Mouse (Mus musculus) common myeloid progenitor, adult 5-6 weeks (primary cell): ENCODE results near the gene Mdfi. TPM values are rescaled to one million over a fixed set of nuclear protein-coding genes. Genes with fewer than 3 reads are reported as not detected.
A peak's percentile ranks its signal among the peaks of the same experiment; 100 is the strongest.
"Not testable (repeated sequence)": the region's sequence is repeated elsewhere in the genome, so short reads cannot be mapped to it uniquely, and the experiment has no call there.

Experiments used
- ATAC-seq: replicated peaks from 2 replicates; pipeline ENCODE4 v1.8.0; 2016; ENCODE audit warnings: low read depth, mild to moderate bottlenecking, moderate TSS enrichment, inconsistent platforms; ENCODE audit not compliant: poor library complexity, severe bottlenecking
- total RNA-seq: library from RNA; stranded (forward); fragments of 200-1000, 187-1606 nt; gene quantifications from 2 replicates; pipeline ENCODE4 v1.2.3, GENCODE M21; 2017

Mdfi gene
- total RNA-seq = 8.5 and 9.2 TPM in 2 replicates

DNA sequence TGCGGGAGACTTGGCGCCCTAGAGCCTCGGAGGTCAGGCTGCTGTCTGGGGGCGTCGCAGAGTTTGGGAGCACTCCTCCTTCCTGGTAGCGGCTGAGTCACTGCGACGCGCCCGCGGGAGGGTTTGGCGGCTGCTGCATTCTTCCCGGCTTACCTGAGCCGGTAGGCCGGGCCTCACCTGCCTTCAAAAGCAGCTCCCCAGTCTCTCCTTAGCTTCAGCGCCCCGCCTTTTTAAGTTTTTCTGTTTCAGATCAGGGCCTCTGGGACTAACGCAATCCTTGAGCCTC, at the start of gene Mdfi:
Gene Mdfi (minus strand): TSS at position 210 of the 286 bp plus-strand sequence.
- no peak for ATAC-seq

DNA sequence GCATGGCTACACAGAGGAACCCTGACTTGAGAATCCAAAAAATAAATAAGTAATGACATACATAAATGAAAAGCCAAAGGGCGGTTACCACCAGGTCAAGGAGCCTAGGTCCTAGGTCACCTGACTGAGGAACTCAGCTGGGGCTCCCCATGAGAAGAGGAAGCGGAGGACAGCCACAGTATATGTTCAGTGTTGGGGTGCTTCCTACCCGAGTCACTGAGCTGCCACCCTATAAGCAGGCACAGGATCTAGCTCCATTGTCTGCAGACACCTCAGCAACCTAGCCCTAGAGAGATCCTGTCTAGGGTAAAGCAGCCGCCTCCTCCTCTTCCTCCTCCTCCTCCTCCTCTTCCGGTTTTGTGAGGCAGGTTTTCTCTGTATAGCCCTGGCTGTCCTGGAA, 48.6 kb upstream of the Mdfi start:
- peak; percentile 31; the same call in 1 of the 2 replicates for ATAC-seq

DNA sequence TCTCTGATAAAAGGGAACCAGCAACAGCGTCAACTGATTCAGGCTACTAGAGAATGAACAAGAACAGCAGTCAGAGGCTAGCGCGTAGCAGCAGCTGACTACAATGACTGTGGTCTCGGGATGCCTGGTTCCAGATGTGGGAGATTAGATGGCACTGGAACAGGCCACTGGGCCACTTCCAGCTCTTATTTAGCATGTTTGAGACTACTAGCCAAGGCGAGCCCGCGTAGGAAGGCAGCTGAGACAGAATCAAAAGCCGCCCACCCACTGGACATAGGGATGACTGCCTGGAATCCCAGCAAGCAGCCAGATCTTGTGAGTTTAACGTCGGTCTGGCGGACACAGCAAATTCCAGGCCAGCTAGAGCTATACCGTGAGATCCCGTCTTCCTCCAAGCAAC, 46.8 kb upstream of the Mdfi start:
- ATAC-seq = no peak

DNA sequence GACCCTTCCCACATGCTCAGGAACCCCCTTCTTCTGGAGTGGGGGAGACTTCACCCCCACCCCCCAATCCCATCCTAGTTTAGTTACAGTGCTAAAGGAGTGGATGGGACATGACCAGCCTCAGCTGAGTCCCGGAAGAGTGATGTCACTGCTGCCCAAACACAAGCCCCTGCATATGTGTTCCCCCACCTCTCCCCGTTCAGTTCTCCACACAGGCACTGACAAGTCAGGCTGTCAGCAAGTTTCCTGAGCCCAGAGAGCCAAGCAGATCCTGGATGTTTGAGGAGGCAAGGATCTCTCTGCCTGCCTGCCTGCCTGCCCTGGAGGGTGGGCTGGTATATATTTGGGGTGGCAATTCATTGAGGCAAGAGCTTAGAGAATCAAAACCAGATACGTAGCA, 44.7 kb upstream of the Mdfi start:
- ATAC-seq = no peak

DNA sequence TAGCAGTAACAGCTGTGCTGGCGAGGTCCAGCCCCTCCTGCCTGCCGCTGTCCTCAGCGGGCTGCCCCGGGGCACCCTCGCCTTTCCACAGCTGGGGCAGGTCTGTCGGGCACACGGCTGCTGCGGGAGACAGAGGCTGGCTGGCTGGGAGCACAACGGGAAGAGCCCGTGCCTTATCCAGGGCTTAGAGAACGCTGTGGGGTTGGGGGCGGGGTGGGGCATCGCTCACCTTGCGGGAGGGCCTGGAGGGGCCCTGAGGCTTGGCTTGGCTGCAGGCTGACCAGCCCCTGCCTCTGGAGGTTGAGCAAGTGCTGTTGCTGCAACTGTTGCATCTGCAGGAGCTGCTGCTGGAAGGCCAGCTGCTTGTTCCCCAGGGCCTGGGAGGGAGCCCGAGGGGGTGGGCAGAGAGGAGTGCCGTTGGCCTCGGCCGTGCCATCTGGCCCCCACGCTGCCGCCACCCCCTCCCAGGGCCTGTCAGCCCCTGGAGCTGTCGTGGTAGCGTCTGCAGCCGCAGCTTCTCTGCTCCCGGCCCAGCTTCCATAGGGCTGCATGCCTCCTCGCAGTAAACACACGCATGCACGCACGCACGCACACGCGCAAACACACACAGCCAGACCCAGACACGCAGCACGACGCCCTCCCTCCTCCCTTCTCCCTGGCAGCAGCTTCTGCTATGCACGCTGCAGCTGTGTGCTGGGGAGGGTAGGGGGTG, 44.0 kb upstream of the Mdfi start:
- no peak for ATAC-seq

DNA sequence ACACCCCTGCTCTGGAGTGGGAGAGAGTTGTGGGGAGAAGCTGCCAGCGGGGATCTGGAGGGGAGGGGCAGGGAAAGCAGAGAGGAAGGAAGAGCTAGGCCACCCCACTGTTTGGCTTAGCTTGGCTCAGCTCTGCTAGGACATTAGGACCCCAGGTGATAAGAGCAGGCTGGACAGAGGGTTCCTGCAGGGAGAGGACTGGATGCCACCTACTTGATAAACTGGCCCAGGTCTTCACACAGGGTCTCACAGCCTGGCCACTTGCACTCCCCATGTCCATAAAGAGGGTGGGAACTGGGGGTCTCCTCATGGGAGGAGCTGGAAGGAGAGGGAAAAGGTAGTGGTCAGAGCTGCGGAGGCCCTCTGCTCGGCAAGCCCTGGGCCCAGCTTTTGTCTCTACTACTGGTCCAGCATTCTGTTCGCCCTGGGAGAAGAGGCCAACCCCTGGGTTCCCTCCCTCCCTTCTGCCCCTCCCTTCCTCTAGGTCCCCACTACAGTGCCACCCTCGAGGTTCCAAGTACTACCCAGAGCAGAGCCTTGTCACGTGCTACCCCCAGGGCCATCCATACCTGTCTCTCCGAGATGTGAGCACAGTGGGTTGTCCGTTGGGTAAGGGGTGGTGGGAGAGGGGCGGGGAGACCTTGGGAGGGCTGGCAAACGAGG, 43.4 kb upstream of the Mdfi start:
- ATAC-seq = no peak

DNA sequence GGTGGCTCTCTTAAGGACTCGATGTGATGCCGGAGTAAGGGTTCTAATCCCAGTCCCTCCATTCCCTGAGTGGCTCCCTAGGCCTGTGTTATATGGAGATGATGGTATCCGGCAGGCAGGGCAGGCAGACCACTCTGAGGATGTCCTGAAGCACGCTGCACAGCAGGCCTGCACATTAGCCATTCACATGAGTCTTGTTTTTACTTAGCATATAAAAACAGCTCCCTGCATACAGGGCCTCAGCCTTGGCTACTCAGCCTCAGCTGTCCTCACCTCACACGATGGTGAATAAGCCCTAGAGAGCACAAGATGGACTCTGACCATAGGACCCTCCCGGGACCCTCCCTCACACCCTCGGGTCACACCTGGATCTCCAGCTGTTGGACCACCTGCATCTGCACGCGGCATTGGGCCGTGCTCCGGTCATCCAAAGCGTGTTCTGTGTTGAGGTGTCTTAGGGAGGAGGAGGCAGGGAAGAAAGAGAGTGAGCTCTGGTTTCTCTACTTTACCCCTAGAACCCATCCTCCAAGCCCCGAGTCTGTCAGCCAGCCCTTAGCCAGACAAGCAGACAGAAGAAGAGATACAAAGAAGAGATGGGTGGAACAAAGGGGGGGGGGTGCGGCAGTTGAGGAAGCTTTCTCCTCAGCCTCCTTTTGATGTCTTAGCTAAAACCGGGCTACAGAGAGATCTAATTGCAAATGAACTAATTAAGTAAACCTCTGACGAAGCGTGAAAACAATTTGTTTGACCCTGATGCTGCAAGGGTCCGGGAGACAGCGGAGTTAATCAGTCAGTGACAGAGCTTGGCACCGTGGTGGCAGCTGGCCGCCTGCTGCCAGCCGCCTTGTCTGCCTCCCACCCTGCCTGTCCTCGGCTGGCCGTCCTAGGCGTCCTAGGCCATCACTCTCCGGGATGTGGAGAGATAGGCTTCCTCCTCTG, 42.6 kb upstream of the Mdfi start:
- ATAC-seq = no peak

DNA sequence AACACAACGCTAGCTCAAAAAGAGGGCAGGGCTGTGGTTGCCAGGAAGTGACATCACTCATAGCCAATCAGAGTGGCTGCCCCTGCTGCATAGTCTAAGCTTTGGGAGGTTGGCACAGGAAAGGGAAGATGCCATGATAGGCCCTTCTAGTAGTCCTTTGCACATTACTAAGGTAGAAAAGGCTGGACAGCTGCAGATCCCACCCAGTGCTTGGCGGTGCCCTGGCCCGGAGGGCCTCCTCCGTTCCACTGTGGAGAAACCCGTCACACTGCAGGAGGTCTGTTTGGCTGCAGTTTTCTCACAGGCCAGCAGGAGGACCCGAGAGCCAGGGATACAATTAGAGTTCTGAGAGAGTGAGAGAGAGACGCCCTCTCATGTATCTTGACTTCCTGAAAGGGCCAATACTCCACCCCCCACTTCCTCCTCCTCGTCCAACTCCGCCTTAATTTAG, 38.9 kb upstream of the Mdfi start:
- peak; percentile 97 for ATAC-seq

DNA sequence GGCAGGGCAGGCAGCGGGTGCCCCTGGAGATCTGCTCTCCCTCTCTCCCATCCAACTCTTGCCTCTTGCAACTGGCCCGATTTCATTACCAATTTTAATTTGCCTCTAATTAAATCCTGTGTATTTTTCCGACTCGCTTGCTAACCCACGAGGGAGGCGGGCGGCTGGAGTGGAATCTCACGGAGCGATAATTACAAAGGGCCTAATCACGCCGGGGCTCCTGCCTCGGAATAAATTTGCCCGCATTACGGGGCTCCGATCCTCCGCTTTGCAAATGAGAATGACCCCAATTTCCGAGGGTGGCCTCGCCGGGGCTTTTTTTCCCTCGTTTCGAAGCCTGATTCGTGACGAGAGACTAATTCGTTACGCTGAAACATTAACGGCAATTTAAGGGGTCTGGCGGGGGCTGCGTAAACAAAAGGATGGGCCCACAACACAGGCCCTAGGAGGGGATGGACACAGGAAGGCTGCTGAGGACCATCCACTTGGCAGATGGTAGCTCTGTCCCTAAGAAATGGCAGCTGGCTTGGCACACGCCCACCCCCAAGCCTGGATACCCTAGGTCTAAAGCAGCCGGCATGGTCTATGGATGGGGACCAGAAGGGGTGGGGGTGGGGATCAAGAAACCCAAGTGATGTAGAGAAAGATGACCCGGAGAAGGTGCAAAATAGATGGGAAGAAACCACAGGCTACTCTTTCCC, 38.0 kb upstream of the Mdfi start:
- no peak for ATAC-seq

DNA sequence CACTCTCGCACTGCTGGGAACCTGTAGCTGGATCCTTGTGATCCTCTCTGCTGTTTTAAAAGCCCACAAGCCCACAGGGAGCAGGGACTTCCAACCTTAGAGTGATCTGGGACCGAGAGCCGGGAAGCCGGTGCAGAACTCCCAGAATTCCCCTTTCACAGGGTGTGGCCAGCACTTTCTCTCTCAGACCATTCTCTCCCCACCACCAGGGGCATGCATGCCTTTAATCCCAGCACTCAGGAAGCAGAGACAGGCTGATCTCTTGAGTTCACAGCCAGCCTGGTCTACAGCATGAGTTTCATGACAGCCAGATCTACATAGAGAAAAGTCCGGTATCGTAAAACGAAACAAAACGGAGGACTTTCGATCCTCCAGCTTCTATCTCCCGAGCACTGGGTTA, 35.4 kb upstream of the Mdfi start:
- ATAC-seq = no peak

DNA sequence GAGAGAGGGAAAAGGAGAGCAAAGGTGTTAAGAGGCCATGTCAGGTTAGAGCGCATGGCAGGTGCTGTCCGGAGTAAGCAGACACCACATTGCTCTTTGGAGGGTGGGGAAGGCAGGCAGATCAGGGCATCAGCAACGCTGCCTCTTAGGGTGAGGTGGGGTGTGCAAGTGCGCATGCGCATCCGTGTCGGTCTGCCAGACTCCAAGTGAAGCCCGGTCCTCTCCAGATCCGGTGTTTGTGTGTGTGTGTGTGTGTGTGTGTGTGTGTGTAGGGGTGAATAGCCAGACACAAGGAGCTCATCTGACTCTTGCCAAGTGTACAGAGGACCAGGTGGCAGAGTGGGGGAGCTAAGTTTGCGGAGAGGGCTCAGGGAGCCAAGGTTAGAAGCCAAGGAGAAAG, 31.5 kb upstream of the Mdfi start:
- ATAC-seq = no peak

DNA sequence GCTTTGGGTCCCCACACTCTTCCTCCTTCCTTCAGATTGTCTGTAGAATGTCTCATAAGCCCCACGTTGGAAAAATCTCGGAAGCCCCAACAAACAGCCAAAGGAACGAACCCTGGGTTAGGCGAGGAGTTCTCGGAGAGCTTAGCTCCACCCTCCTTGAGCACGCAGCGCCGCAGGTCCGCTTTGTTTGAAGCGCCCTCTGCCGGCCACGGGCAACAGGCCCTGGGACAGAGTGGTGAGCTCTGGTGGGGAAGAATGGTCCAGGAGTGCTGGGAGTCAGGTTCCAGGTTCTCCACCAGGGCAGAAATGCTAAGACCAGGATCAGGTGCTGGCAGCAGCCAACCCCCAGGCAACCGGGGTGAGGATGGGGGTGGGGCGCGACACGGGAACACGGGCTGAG, 30.0 kb upstream of the Mdfi start:
- peak; percentile 93 for ATAC-seq

DNA sequence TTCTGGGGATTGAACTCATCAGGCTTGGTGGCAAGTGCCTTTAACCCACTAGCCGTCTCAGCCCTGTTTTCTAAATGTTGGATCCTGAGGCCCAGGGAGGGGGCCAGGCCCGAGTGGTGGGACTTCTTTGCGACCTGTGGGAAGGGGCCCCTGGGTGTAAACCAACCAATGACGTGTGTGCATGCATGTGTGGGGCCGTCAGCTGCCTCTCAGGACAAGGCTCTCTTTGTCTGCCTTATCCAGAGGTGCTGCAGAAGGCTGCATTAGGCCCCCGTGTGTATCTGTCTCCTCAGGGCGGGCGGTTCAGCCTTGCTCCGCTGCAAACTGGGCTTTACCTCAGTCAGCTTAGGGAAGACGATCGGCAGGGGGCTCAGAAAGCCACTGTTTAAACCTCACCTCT, 28.9 kb upstream of the Mdfi start:
- ATAC-seq = no peak

DNA sequence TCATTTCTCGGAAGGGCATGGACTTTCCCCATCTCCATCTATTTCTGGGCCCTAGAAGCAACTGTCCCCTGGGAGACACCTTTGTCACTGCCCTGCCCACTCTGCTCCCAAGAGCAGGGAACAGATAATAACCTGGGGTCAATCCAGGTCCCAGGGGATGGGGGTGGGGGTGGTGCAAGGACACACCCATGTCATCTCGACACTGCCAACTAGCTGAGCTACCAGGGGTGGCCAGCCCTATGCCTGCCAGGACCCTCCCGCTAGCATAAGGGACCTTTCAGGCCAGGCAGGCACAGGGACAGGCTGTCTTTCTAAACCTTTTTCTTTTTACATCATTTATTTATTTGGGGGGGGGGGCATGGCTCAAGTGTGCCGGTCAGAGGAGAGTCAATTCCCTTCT, 28.5 kb upstream of the Mdfi start:
- ATAC-seq = no peak

DNA sequence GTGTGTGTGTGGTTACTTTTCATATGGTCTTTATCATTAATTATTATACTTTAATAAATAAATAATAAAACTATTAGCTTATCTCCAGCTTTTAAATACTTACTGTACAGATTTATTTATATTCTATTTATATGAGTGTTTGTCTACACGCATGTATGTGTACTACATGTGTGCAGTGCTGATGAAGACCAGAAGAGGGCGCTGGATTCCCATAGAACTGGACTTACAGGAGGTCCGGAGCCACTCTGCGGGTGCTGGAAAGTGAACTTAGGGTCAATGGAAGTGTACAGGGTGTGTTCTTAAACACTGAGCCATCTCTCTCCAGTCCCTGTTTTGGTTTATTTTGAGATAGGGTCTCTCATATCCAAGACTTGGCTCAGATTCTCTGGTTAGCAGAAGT, 21.1 kb upstream of the Mdfi start:
- ATAC-seq = no peak

DNA sequence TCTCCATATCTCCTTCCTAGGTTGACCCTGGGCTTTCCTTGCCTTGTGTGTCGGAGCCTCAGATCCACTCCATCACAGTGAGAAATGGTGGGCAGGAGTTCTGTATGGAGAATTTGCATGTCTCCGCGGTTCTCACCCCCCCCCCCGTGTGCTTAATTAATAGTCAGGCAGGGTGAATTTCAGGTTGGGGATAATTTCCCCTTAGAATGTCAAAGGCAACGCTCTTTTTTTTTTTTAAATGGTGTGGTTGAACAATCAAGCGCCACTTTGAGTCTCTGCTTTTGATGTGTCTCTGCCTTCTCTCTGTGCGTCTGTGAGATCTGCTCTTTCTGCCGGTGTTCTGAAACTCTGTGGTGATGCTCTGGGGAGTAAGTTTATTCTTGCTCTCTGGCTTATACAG, 20.4 kb upstream of the Mdfi start:
- ATAC-seq = no peak

DNA sequence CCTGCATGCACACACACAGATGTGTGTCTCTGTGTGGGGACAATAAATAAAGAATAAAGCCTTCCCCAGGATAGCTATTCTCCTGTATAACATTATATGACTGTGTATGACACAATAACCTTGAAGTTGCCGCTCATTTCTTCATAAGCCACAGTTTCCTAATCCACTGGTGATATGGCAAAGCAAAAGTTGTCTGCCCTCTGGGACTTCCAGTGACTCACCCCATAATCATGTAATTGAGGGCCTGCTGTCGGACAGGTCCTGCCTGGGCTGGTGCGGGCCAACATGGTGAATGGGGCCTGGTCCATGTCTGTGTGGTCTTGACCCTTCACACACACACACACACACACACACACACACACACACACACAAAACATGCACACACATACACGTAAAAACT, 19.3 kb upstream of the Mdfi start:
- ATAC-seq = no peak

DNA sequence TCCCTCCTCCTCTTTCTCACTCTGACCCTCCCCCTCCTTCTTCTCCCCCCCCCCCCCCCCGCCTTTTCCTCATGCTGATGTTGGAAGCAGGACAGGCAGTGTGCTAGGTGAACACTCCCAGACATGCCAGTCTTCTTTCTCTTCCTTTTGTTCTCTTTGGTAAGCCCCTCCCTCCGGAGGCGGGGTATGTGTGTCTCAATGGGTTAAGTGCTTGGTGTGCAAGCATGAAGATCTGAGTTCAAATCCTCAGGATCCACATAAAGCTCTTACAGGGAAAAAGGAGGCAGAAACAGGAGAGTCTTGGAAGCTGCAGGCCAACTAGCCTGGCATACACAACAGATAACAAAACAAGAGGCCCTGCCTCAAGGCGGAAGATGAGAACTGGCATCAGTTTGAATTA, 18.8 kb upstream of the Mdfi start:
- ATAC-seq = no peak

DNA sequence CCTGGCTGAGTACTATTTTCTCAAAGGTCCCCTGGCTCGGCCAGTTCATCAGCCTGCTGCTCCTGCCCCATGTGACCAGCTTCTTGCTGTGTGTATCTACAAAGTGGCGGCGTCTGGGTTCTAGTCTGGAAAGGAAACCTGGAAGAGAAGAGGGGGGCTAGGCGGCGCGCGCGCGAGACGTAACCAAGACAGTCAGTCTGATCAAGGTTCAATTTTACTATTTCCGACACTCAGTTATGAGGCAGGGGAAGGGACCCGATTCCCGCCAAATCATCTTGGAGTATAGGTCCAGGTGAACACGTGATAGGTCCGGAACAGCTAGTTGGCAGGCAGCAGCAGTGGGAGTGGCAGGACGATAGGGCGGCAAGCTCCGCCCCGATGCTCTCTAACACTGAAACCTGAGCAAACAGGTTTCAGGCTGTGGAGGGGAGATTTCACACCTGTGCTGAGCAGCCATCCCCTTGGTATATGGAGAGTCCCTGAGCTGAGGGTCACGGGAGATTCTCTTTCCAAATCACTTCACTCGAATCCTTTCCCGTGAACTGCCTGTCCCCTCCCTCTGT, 17.4 kb upstream of the Mdfi start:
- ATAC-seq = not testable (repeated sequence)

DNA sequence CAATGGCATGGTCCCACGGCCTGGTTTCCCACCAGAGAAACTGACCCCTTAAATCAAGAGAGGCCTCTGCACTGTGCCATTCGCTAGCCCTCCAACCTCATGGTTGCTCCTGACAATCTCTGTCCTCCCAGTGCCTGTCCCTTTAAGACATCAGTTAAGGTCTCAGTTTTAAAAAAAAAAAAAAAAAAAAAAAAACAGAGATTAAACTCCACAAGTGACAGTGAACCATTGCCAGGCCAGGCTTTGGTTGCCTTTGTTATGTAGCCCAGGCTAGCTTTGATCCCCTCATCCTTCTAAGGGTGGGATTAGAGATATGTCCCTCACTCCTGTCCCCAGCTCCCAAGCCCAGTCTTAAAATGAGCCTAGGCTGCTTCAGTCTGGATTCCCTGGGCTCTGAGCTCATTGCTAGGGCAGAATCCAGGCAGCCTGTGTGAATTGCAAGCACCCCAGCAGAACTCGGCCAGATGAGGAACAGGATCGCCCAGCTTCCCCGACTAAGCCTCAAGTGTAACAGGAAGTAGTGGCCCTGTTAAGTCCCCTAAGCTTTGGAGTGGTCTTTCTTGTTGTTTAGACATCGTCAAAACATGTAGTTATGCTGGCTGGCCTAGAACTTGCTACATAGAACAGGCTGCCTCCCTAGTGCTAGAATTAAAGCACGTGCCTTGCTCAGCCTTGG, 16.3 kb upstream of the Mdfi start:
- ATAC-seq = peak; percentile 53
